Mouse (Mus musculus) brain, embryonic 14.5 days (tissue): Measurements from ENCODE around the gene Hspa1l. TPM values are rescaled to one million over a fixed set of nuclear protein-coding genes. Genes with fewer than 3 reads are reported as not detected.

Experiments
- DNase-seq: peaks from one replicate; pipeline ENCODE4 v3.0.0-alpha.2; 2011; ENCODE audit warnings: low read depth
- CTCF ChIP-seq: fragments of 200-500 bp; IDR thresholded peaks from 2 replicates; pipeline ENCODE4 v1.5.1; 2012; ENCODE audit warnings: inconsistent platforms, mild to moderate bottlenecking, moderate library complexity, borderline replicate concordance; ENCODE audit not compliant: insufficient read depth, insufficient read length; ENCODE audit errors: extremely low read depth
- POLR2A ChIP-seq: fragments of 200-500 bp; IDR thresholded peaks from 2 replicates; pipeline ENCODE4 v1.6.1; 2012; ENCODE audit warnings: mild to moderate bottlenecking, inconsistent platforms, borderline replicate concordance; ENCODE audit not compliant: poor library complexity, insufficient read depth, insufficient read length, severe bottlenecking; ENCODE audit errors: extremely low read depth
- polyA plus RNA-seq: library from polyadenylated mRNA; depleted of rRNA; stranded (reverse); fragments of >200 nt; gene quantifications from 2 replicates; pipeline ENCODE4 v1.2.3, GENCODE M21; 2012; rRNA removed

Hspa1l gene
- 0.14 and 0.40 TPM in 2 replicates for polyA plus RNA-seq

DNA sequence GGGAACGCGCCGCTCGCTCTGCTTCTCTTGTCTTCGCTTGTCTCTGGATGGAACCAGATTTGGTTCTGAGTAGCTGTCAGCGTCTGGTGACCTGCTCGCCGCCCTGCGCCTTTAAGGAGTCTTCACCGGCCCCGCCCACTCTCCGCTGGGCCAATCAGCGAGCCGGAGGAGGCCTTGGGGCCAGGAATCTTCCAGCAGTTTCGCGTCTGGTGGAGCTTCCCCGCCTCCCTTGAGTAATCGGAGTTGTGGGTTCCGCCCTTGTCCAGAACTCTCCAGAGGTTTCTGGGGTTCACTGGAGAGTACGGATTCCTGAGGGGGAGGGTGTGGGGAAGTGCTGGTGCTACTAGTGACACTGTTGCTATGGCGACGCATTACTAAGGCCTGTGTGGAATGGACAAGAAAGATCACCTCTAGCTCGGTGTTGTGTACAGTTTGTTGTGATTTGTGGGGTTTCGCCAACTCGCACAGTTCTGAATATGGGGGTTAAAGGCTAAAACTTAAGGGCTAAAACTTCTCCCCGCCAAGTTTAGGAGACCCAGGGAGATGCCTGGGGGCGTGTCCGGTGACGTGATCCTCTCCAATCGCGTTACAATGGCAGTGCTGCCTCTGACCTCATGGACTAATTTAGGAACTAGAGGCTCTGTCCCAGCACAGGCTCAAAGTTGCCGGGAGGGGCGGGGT is at the start of gene Hspa1l, which contains the start of gene Hspa1a:
TSS of gene Hspa1l (plus strand) at position 635 of the 681 bp plus-strand sequence.
TSS of gene Hspa1a (minus strand) at position 88 of the 681 bp plus-strand sequence.
- peak; percentile 81 for DNase-seq

DNA sequence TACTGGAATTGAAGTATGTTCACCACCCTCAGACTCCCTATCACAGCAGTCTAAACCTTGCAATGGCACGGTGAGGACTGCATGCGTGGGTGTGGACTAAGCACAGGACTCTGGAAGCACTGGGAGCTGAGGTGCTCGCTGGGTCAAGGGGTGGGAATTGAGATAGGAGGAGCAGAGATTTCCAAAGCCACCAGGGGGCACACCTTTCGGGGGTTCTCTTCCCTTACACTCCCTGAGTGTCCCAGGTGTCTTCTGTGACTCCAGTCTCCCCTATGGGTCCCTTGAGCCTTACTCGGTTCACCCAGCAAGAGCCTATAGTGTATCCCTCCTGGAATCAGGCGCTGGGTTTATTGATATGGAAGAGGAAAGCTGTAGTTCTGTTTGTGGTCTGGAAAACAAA is 49.6 kb upstream of the Hspa1l start:
- TF ChIP-seq POLR2A (no peak), CTCF (peak; percentile 31; the same call in 1 of the 2 replicates)
- no peak for DNase-seq

DNA sequence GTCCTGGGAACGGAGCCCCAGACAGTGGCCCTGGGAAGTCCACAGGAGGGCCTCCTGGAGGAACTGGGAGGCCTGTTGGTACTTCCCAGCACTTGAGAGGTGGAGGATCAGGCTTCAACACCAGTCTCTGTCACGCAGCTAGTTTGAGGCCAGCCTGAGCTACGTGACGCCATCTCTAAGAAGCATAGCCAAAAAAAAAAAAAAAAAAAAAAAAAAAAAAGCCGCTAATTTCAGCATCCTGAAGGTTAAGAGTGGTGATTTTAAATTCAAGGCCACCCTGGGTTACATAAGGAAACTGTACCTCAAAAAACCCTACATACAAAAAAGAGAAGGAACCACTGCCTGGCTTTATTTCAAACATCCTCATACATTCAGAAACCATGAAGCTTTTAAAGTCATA is 48.2 kb upstream of the Hspa1l start:
- no peak for DNase-seq

DNA sequence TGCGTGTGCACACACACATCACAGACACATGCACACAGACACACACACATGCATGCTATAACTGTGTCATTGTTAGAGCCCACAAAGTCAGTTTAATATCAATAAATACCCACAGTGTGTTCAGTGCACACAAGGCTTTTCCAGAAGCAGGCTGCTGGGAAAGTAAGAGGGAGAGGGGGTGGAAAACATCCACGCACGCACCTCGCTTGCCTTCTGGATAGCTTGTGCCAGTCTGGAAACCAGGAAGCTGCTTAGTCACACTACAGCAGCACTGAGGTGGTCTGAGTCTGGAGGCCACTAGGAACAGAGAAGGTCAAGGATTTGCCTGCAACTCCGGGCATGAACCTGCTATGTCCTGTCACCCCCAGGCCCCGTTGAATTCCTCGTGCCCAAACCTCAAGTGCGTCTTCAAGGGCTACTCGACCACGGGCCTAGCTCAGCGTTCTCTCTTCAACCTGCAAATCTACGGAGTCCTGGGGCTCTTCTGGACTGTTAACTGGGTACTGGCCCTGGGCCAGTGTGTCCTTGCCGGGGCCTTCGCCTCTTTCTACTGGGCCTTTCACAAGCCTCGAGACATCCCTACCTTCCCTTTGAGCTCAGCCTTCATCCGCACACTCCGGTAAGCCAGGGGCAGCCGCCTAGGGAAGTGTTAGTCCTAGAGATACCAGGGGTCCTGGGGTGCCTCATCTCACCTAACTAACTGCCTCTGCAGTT is 45.0 kb upstream of the Hspa1l start:
- no peak for TF ChIP-seq CTCF
- TF ChIP-seq POLR2A: no peak
- no peak for DNase-seq

More for the DNA sequence above, 48.2 kb upstream of the Hspa1l start:
- TF ChIP-seq CTCF (no peak), POLR2A (no peak)

DNA sequence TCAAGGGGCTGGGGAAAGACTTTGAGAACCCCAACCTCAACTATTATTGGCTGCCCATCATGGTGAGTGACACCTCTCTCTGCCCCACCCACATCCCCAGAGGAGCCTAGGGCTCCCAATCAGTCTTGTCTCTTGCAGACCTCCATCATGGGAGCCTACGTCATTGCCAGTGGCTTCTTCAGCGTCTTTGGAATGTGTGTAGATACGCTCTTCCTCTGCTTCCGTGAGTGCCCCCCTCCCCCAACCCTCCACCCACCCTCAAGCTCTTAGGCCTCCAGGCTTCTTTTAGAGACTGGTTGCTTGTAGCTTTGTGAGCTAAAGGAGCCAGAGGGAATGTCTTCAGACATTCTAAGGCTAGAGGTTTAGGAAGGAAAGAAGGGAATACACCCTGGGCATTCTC is 43.7 kb upstream of the Hspa1l start:
- TF ChIP-seq CTCF: no peak
- no peak for TF ChIP-seq POLR2A
- DNase-seq: no peak

DNA sequence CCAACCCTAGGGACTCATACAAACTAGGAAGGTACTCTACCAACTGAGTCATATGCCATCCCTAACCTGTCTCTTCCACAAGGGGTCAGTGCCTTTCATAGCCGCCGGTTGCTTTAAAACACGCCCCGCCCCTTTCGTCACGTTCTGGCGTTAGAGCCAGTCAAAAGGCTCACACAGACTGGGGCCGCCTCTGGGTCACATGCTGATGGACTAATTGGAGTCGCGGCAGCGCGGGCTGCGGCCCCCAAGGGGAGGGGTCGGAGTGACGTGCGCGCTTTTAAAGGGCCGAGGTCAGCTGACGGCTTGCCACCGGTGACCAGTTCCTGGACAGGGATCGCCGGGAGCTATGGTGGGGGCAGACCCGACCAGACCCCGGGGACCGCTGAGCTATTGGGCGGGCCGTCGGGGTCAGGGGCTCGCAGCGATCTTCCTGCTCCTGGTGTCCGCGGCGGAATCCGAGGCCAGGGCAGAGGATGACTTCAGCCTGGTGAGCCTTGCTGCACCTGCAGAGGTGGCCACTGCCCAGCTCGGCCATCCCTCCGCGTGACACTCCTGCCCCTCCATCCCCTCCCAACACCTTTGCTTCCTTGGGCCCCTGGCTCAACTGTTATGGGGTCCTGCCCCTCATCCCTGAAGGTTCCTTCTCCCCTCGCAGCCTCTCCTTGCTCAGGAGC is 41.3 kb upstream of the Hspa1l start, which contains the start of gene Neu1:
TSS of gene Neu1 (plus strand) at position 193 of the 674 bp plus-strand sequence.
- TF ChIP-seq POLR2A: peak; percentile 27; the same call in 1 of the 2 replicates
- TF ChIP-seq CTCF: peak; percentile 70
- peak; percentile 99 for DNase-seq

DNA sequence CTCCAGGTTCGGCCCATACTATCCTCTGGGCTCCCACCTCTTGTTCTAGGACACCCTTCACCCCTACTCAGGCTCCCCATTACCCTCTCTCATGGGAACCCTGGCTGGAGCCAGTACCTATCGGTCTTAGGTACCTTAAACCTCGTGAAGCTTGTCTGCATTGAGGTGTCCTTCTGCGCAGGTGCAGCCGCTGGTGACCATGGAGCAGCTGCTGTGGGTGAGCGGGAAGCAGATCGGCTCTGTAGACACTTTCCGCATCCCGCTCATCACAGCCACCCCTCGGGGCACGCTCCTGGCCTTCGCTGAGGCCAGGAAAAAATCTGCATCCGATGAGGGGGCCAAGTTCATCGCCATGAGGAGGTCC is 40.8 kb upstream of the Hspa1l start:
- TF ChIP-seq POLR2A (no peak), CTCF (no peak)
- peak; percentile 48 for DNase-seq

DNA sequence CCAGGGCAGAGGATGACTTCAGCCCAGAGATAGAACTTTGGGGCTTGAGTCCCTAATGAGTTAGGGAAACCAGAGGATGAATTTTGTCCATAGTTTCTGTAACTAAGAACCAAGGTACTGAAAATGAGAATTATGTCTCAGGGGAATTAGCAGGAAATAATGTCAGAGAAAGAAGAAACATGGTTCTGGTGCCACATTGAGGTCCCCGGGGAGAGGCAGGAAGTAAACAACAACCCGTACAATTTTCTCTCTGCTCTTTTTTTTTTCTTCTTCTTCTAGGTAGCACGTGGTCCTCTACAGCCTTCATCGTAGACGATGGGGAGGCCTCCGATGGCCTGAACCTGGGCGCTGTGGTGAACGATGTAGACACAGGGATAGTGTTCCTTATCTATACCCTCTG is 40.2 kb upstream of the Hspa1l start:
- DNase-seq: no peak
- TF ChIP-seq CTCF (no peak), POLR2A (no peak)

DNA sequence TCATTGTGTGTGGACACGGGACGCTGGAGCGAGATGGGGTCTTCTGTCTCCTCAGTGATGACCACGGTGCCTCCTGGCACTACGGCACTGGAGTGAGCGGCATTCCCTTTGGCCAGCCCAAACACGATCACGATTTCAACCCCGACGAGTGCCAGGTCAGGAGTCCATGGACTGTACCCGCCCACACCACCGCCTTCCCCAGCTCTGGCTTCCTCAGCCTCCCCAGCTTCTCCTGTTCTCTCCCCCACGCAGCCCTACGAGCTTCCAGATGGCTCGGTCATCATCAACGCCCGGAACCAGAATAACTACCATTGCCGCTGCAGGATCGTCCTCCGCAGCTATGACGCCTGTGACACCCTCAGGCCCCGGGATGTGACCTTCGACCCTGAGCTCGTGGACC is 38.5 kb upstream of the Hspa1l start:
- TF ChIP-seq POLR2A: no peak
- no peak for DNase-seq

DNA sequence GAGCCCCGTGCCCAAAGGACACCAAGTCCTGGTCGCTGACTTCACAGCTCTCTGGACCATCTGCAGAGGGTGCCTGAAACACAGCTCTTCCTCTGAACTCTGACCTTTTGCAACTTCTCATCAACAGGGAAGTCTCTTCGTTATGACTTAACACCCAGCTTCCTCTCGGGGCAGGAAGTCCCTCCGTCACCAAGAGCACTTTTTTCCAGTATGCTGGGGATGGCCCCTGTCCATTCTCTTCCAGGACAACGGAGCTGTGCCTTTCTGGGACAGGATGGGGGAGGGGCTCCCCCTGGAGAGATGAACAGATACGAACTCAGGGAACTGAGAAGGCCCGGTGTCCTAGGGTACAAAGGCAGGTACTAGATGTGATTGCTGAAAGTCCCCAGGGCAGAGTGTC is 37.7 kb upstream of the Hspa1l start:
- TF ChIP-seq CTCF (no peak), POLR2A (no peak)

DNA sequence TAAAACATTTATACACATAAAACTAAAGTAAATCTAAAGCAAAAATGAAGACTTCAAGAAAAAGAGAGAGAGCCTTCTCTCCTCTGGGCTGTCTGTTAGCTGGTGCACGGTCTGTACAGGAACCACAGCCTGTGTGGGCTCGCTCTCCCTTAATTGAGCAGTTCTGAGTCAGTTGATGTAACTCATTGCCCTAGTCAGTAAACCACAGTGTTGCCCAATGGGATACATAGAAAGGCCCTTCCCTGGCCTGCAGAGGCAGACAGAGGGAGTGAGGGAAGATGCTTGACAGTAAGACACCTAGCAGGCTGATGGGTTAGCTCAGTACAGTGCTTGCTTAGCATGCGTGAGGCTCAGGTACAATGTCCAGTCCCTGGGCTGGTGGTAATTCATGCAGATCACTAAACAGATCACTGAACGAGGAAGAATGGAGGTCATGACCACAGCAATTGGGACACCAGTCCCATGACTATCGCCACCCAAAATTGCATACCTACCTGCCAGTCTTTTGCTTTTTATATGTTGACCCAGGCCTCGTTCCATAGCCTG is 34.5 kb upstream of the Hspa1l start:
- no peak for DNase-seq
- no peak for TF ChIP-seq CTCF
- TF ChIP-seq POLR2A: no peak

More for the DNA sequence above, 37.7 kb upstream of the Hspa1l start:
- no peak for DNase-seq

DNA sequence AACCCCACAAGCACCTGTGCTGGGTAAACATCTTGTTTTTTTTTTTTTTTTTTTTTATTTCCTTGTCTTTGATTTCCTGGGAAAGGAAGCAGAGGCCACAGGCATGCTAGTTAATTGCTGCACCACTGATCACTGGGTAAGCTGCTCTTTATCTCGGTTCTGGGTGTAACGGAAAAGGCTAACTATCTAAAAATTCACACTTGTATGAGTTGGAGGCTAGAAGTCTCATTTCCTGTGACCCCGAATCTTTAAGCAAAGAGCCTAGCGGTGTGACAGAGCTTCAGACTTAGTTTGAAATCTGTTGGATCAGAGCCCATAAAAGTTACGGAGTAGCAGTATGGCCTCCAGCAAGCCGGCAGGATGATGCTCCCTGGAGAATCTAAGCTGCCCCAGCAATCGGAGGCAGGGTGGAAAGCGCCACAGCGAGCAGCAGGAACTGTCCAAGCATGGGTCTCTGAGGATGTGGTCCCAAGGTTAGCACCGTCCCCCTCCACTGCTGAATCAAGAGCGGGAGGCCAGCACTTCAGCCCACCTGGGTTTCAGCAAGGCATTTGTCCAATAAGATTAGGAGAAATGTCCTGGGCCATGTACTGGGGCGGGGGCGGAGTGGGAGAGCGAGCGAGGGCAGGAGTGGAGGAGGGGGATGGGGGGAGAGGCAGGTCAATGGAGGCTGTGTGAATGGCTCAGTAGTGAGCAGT is 31.0 kb upstream of the Hspa1l start:
- DNase-seq: peak; percentile 22
- TF ChIP-seq POLR2A: no peak
- no peak for TF ChIP-seq CTCF

DNA sequence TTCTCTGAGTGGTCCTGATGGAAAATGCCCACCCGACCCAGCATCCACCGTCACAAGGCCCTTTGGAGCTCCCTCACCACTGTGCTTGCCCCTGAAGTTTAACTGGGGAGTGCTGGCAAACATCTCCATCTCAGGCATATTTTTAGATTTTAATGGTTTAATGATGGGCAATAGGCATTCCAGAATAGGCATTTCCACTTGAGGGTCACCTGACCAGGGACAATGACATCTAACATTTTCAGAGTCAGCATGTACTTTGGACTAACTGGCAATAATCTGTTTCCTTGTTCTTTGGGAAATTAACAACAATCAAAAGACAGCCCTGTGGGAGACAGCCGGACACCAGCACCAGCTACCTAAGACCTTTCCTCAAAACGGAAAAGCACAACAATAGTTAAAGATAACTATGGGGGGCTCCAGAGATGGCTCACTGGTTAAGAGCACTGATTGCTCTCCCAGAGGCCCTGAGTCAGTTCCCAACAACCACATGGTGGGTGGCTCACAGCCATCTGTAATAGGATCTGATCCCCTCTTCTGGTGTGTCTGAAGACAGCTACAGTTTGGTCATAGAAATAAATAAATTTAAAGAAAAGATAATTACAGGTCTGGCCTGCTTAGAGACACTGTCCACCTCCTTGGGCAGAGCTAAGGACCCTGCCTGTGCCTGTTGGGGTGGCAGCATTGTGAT is 29.2 kb upstream of the Hspa1l start:
- TF ChIP-seq POLR2A: no peak

DNA sequence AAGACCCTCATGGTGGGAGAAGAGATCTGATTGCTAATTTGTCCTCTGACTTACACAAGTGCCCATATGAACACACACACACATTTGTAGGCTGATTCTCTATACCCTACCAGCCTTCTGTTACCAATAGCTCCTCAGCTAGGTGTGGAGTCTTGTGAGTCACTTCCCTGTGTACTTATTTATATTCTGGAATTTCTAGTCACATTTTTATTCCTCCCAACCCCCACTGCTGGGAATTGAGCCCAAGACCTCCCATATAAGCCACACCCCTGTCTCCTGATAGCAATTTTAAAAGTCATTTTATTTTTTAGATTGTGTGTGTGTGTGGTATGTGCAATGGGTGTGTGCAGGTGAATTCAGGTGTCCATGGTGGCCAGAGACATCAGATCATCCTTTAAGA is 28.1 kb upstream of the Hspa1l start:
- no peak for TF ChIP-seq POLR2A
- TF ChIP-seq CTCF: no peak
- no peak for DNase-seq

More for the DNA sequence above, 29.2 kb upstream of the Hspa1l start:
- no peak for DNase-seq
